ENCODE assay signal across 37 mouse cellular contexts in the genomic region with DNA sequence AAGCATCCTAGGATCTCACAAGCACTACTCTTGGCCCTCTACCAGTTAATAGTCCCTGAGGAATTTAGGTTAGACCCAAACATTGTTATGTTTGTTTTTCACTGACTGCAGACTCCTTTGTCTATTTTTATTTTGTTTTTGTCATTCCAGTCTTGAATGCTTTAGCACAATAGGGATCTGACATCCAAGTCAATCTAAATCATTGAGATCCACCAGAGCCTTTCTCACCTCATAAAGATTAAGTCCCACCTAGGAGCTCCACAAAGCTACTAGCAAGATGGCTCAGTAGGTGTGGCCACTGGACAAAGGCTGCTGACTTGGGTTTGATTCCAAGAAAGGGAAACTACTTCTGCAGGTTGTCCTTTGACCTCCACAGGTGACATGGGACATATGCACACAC. TPM values are rescaled to one million over a fixed set of nuclear protein-coding genes. Genes with fewer than 3 reads are reported as not detected.
"Had no signal": no experiment of that assay in that cellular context is flagged by ENCODE, and none has a peak within 500 bp of the region (broad histone marks: within the 10 kb centered on the region; RNA-seq: fewer than 3 reads in every experiment).

No protein-coding gene starts in this region.

- H3K9me3 ChIP-seq: heart, embryonic 12.5 days; heart, embryonic 15.5 days; hindbrain, embryonic 10.5 days; hindbrain, embryonic 12.5 days; hindbrain, embryonic 15.5 days; intestine, embryonic 15.5 days; kidney, embryonic 15.5 days had no signal

- DNase-seq: heart, postnatal 10 days; heart, postnatal 14 days; heart, postnatal 36 days; heart, postnatal 4 days; kidney, adult 11 months; kidney, adult 18-20 months; kidney, adult 2 months; kidney, adult 8-10 months; kidney, adult 9 months; kidney, postnatal 10 days; kidney, postnatal 14 days; kidney, postnatal 25 days; kidney, postnatal 36 days; kidney, postnatal 4 days; layer of hippocampus, adult 9-11 months; layer of hippocampus, postnatal 36 days had no signal

- H3K27ac ChIP-seq: heart, embryonic 13.5 days; heart, embryonic 15.5 days; hindbrain, embryonic 10.5 days; hindbrain, embryonic 12.5 days; hindbrain, embryonic 14.5 days; hindbrain, embryonic 15.5 days; hindbrain, postnatal 0 days; intestine, embryonic 15.5 days; kidney, embryonic 15.5 days; kidney, postnatal 0 days; layer of hippocampus, adult 2 months; left cerebral cortex, adult 2 months had no signal

- ATAC-seq: hindbrain, embryonic 16.5 days; hindbrain, postnatal 0 days; inflammation-experienced regulatory T-cells, adult 6 months; intestine, embryonic 15.5 days; intestine, embryonic 16.5 days; intestine, postnatal 0 days had no signal

- H3K36me3 ChIP-seq: heart, embryonic 12.5 days; heart, embryonic 13.5 days; heart, embryonic 15.5 days; hindbrain, embryonic 10.5 days; hindbrain, embryonic 12.5 days; hindbrain, embryonic 15.5 days; intestine, embryonic 15.5 days; kidney, embryonic 15.5 days had no signal

- H3K4me3 ChIP-seq: heart, embryonic 12.5 days; heart, embryonic 13.5 days; heart, embryonic 15.5 days; hindbrain, embryonic 10.5 days; hindbrain, embryonic 12.5 days; hindbrain, embryonic 15.5 days; intestine, embryonic 15.5 days; kidney, embryonic 15.5 days; layer of hippocampus, adult 2 months; left cerebral cortex, adult 2 months had no signal

- H3K4me2 ChIP-seq: heart, embryonic 11.5 days; heart, embryonic 12.5 days; heart, embryonic 13.5 days; heart, embryonic 15.5 days; hindbrain, embryonic 12.5 days; hindbrain, embryonic 14.5 days; hindbrain, embryonic 15.5 days; intestine, embryonic 15.5 days; kidney, embryonic 15.5 days had no signal

- H3K4me1 ChIP-seq: heart, embryonic 12.5 days; heart, embryonic 13.5 days; heart, embryonic 15.5 days; hindbrain, embryonic 10.5 days; hindbrain, embryonic 12.5 days; hindbrain, embryonic 15.5 days; intestine, embryonic 15.5 days; kidney, embryonic 15.5 days had no signal

- H3K27me3 ChIP-seq: heart, embryonic 12.5 days; heart, embryonic 15.5 days; hindbrain, embryonic 12.5 days; hindbrain, embryonic 15.5 days; intestine, embryonic 15.5 days; kidney, embryonic 15.5 days had no signal

- H3K9ac ChIP-seq: heart, embryonic 12.5 days; heart, embryonic 13.5 days; heart, embryonic 15.5 days; hindbrain, embryonic 12.5 days; hindbrain, embryonic 14.5 days; hindbrain, embryonic 15.5 days; intestine, embryonic 15.5 days; kidney, embryonic 15.5 days had no signal

RNA-seq across cellular contexts. Expression of gene Foxd3, which starts 19.1 kb away (rescaled TPM):
- polyA plus RNA-seq: heart, embryonic 12.5 days; heart, embryonic 13.5 days; heart, embryonic 14.5 days; heart, embryonic 15.5 days; heart, postnatal 0 days; inflammation-experienced regulatory T-cells, adult 6 months; kidney, embryonic 14.5 days had no signal
